9 mouse cellular contexts compared by ENCODE assay signal in the genomic region with DNA sequence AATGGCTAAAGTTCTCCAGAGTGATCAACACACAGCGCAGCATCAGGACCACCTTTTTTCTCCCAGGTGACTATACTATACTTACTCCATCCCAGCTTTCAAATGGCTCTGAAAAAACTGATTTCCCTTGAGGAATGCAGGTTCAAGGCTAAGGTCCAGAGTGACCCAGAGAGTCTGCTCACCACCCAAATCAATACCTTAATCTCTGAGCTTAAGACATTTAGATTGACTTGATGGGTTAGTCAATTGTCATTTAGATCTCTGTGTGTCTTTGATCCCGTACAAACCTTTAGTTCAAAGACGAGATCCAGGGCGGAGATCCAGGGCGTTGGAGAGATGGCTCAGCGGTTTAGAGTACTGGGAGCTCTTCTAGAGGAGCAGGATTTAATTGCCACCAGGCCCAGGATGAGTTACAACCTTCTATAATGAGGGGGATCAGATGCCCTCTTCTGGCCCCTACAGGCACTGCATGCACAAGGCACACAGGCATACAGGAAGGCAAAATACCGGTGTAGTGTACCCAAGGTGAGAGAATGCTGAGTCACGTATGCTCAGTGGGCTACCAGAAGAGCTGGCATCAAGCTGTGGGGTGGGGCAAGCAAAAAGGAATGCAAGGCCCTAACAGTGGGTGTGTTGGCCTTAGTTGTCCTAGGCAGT. TPM values are rescaled to one million over a fixed set of nuclear protein-coding genes. Genes with fewer than 3 reads are reported as not detected.
DNase-seq lines count a peak whose midpoint lies in the region; ATAC-seq and TF ChIP-seq lines count a peak whose summit lies in the region.
"Had no signal": no experiment of that assay in that cellular context is flagged by ENCODE, and none has a peak within 500 bp of the region (broad histone marks: within the 10 kb centered on the region; RNA-seq: fewer than 3 reads in every experiment).

No protein-coding gene starts in this region.

- intact Hi-C loops in gastrocnemius, postnatal 14 days (cut with DNase I; ENCODE audit: low total_unique reads): no loop called here

- no peaks in the 10 kb centered on the region for H3K36me3 ChIP-seq in lung, postnatal 0 days (ENCODE audit: insufficient read depth, low read length)

- peak; percentile 54 for ATAC-seq in lung, postnatal 0 days

- peak; percentile 28 for DNase-seq in gastrocnemius, postnatal 14 days
- no peak for DNase-seq in gastrocnemius, postnatal 25 days
- DNase-seq in 416B (ENCODE audit: low read depth) (peak; percentile 65), WW6 (ENCODE audit: low read depth, low spot score) (peak; percentile 100)
- peak; percentile 34 for DNase-seq in kidney, adult 11 months
- DNase-seq in lung, postnatal 0 days (ENCODE audit: low spot score): peak; percentile 69
- DNase-seq in thymus, postnatal 14 days: peak; percentile 70
- no peak for DNase-seq in layer of hippocampus, postnatal 36 days

- H3K9me3 ChIP-seq in lung, postnatal 0 days (ENCODE audit: low read length): no peaks in the 10 kb centered on the region
- H3K9me3 ChIP-seq: limb, embryonic 15.5 days had no signal

- no peak overlapping the region for H3K9ac ChIP-seq in lung, postnatal 0 days (replicated peaks; ENCODE audit: low read depth)
- H3K9ac ChIP-seq: limb, embryonic 15.5 days had no signal

- WGBS in lung, postnatal 0 days: 67% methylated on average over 8 of the region's 8 CpGs

- no peak overlapping the region for H3K4me2 ChIP-seq in lung, postnatal 0 days (replicated peaks; ENCODE audit: low read depth, low read length)

- H3K4me1 ChIP-seq in lung, postnatal 0 days (ENCODE audit: insufficient read depth, low read depth, low read length): peaks cover 9% of the 10 kb centered on the region; the same call in 1 of the 2 replicates

- no peaks in the 10 kb centered on the region for H3K27me3 ChIP-seq in lung, postnatal 0 days (replicated peaks; ENCODE audit: insufficient read depth, low read length)
- H3K27me3 ChIP-seq: limb, embryonic 15.5 days had no signal

- TF ChIP-seq CTCF in lung, postnatal 0 days (IDR thresholded peaks at IDR 0.05): peak; percentile 77

- H3K27ac ChIP-seq in lung, postnatal 0 days (ENCODE audit: low read length): no peak overlapping the region
- H3K27ac ChIP-seq: limb, embryonic 15.5 days had no signal

- H3K4me3 ChIP-seq in lung, postnatal 0 days (ENCODE audit: low read depth, low read length): no peak overlapping the region
- H3K4me3 ChIP-seq: limb, embryonic 15.5 days had no signal

- TF ChIP-seq EP300 in lung, postnatal 0 days (IDR thresholded peaks at IDR 0.05): no peak

RNA-seq across cellular contexts. Expression of gene Igf2bp1, which starts 24.9 kb away (rescaled TPM):
- under 1 TPM; 0.10 to 0.11 TPM for total RNA-seq in gastrocnemius, postnatal 14 days (2021)
- not detected for total RNA-seq in gastrocnemius, postnatal 25 days (2021)
- 4.3 and 6.1 TPM in 2 replicates for polyA plus RNA-seq in lung, postnatal 0 days (2015; fragmentation: Nextera tagmentation; extraction: Ambion mirVana)
- total RNA-seq in layer of hippocampus, postnatal 36 days (2021): not detected

RNA-seq across cellular contexts. Expression of gene Gip, which starts 43.5 kb away (rescaled TPM):
- total RNA-seq in gastrocnemius, postnatal 14 days (2021): not detected
- total RNA-seq in gastrocnemius, postnatal 25 days (2021): not detected
- not detected in 2 replicates for polyA plus RNA-seq in lung, postnatal 0 days (2015; fragmentation: Nextera tagmentation; extraction: Ambion mirVana)
- total RNA-seq in layer of hippocampus, postnatal 36 days (2021): not detected
- polyA plus RNA-seq: limb, embryonic 15.5 days had no signal

RNA-seq across cellular contexts. Expression of gene Snf8, which starts 53.8 kb away (rescaled TPM):
- 10 to 100 TPM; 27.6 to 31.7 TPM for total RNA-seq in gastrocnemius, postnatal 14 days (2021)
- 10 to 100 TPM; 31.1 to 31.8 TPM for total RNA-seq in gastrocnemius, postnatal 25 days (2021)
- polyA plus RNA-seq in lung, postnatal 0 days (2015; fragmentation: Nextera tagmentation; extraction: Ambion mirVana): 72.9 and 77.9 TPM in 2 replicates
- 100 to 1,000 TPM; 101 to 107 TPM for total RNA-seq in layer of hippocampus, postnatal 36 days (2021)

Comparison
In these comparisons a context has a peak if more than half of its experiments do, and no peak if none do; other contexts are left out.
1. DNase-seq: peak in gastrocnemius, postnatal 14 days (single experiment), 416B (single experiment), WW6 (single experiment), kidney, adult 11 months (single experiment), lung, postnatal 0 days (single experiment) and thymus, postnatal 14 days (single experiment); none in gastrocnemius, postnatal 25 days (single experiment) and layer of hippocampus, postnatal 36 days (0 of 2).